In the genomic region with DNA sequence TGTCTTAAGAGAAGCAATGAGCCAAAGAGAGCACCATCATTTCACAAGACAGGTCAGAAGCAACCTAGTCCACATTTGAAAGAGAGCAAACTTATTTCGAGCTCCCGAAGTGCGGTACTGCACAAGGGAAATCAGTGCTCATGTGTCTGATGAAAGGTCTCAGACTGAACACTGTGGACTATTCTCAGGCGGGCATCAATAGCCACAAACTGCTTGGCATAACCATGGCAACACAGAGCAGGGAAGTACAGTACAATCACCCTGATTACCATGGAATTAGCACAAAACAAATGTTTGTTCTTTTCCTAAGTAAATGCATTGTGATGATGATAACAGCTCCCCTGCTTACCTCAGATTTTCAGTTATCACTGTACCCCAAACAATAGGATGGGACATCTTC, we compare ENCODE assay signal across 18 mouse cellular contexts.
DNase-seq lines count a peak whose midpoint lies in the region; ATAC-seq and TF ChIP-seq lines count a peak whose summit lies in the region.
"Had no signal": no experiment of that assay in that cellular context is flagged by ENCODE, and none has a peak within 500 bp of the region (broad histone marks: within the 10 kb centered on the region; RNA-seq: fewer than 3 reads in every experiment).

No protein-coding gene starts in this region.

- WGBS in neural tube, embryonic 12.5 days = 62% methylated on average over 4 of the region's 4 CpGs
- WGBS in neural tube, embryonic 15.5 days = 54% methylated on average over 4 of the region's 4 CpGs
- WGBS in forebrain, postnatal 0 days = 35% methylated on average over 4 of the region's 4 CpGs
- WGBS in hindbrain, postnatal 0 days = 47% methylated on average over 4 of the region's 4 CpGs
- WGBS in liver, embryonic 12.5 days (ENCODE audit: insufficient replicate concordance) = 84% methylated on average over 4 of the region's 4 CpGs

- no peaks in the 10 kb centered on the region for H3K9me3 ChIP-seq in neural tube, embryonic 12.5 days
- no peaks in the 10 kb centered on the region for H3K9me3 ChIP-seq in neural tube, embryonic 15.5 days (replicated peaks)
- no peaks in the 10 kb centered on the region for H3K9me3 ChIP-seq in forebrain, postnatal 0 days (ENCODE audit: low read length)
- H3K9me3 ChIP-seq in hindbrain, postnatal 0 days (ENCODE audit: low read length) = no peaks in the 10 kb centered on the region
- no peaks in the 10 kb centered on the region for H3K9me3 ChIP-seq in liver, embryonic 12.5 days (replicated peaks)
- H3K9me3 ChIP-seq: embryonic facial prominence, embryonic 12.5 days; heart, embryonic 10.5 days; limb, embryonic 12.5 days; liver, embryonic 13.5 days had no signal

- 0 out of 2 replicates have a peak, but pooled peaks have one; percentile 73 for ATAC-seq in neural tube, embryonic 12.5 days (ENCODE audit: low FRiP score, low read depth)
- no peak for ATAC-seq in neural tube, embryonic 15.5 days (ENCODE audit: low FRiP score)
- peak; percentile 88 for ATAC-seq in forebrain, postnatal 0 days
- peak; percentile 73; the same call in 1 of the 2 replicates for ATAC-seq in hindbrain, postnatal 0 days
- no peak for ATAC-seq in liver, embryonic 12.5 days

- no peak overlapping the region for H3K27ac ChIP-seq in neural tube, embryonic 12.5 days
- no peak overlapping the region for H3K27ac ChIP-seq in neural tube, embryonic 15.5 days (replicated peaks)
- no peak overlapping the region for H3K27ac ChIP-seq in forebrain, postnatal 0 days (ENCODE audit: low read depth, low read length)
- H3K27ac ChIP-seq in hindbrain, postnatal 0 days = no peak overlapping the region
- H3K27ac ChIP-seq in liver, embryonic 12.5 days = no peak overlapping the region
- H3K27ac ChIP-seq: embryonic facial prominence, embryonic 12.5 days; heart, embryonic 10.5 days; limb, embryonic 12.5 days; liver, embryonic 13.5 days had no signal

- no peaks in the 10 kb centered on the region for H3K36me3 ChIP-seq in neural tube, embryonic 12.5 days
- H3K36me3 ChIP-seq in neural tube, embryonic 15.5 days = no peaks in the 10 kb centered on the region
- H3K36me3 ChIP-seq in forebrain, postnatal 0 days (ENCODE audit: insufficient read depth) = no peaks in the 10 kb centered on the region
- H3K36me3 ChIP-seq in hindbrain, postnatal 0 days (ENCODE audit: insufficient read depth, low read length) = no peaks in the 10 kb centered on the region
- no peaks in the 10 kb centered on the region for H3K36me3 ChIP-seq in liver, embryonic 12.5 days
- H3K36me3 ChIP-seq: embryonic facial prominence, embryonic 12.5 days; heart, embryonic 10.5 days; limb, embryonic 12.5 days; liver, embryonic 13.5 days had no signal

- no peak overlapping the region for H3K4me2 ChIP-seq in neural tube, embryonic 12.5 days (replicated peaks)
- H3K4me2 ChIP-seq in neural tube, embryonic 15.5 days = no peak overlapping the region
- no peak overlapping the region for H3K4me2 ChIP-seq in forebrain, postnatal 0 days (ENCODE audit: low read depth)
- H3K4me2 ChIP-seq in hindbrain, postnatal 0 days (ENCODE audit: low read depth, low read length) = no peak overlapping the region
- H3K4me2 ChIP-seq in liver, embryonic 12.5 days = no peak overlapping the region
- H3K4me2 ChIP-seq: embryonic facial prominence, embryonic 12.5 days; limb, embryonic 12.5 days; liver, embryonic 13.5 days; lung, embryonic 14.5 days had no signal

- no peaks in the 10 kb centered on the region for H3K27me3 ChIP-seq in neural tube, embryonic 12.5 days (replicated peaks)
- no peaks in the 10 kb centered on the region for H3K27me3 ChIP-seq in neural tube, embryonic 15.5 days (replicated peaks)
- H3K27me3 ChIP-seq in forebrain, postnatal 0 days (ENCODE audit: insufficient read depth, low read length) = no peaks in the 10 kb centered on the region
- H3K27me3 ChIP-seq in hindbrain, postnatal 0 days (ENCODE audit: insufficient read depth, low read length) = no peaks in the 10 kb centered on the region
- no peaks in the 10 kb centered on the region for H3K27me3 ChIP-seq in liver, embryonic 12.5 days (replicated peaks)
- H3K27me3 ChIP-seq: embryonic facial prominence, embryonic 12.5 days; limb, embryonic 12.5 days; liver, embryonic 13.5 days had no signal

- peak; percentile 34 for DNase-seq in forebrain, postnatal 0 days
- peak; percentile 40 for DNase-seq in hindbrain, postnatal 0 days (ENCODE audit: low spot score)
- no peak for DNase-seq in embryo, embryonic 9.5 days (ENCODE audit: extremely low spot score)
- DNase-seq in kidney, postnatal 10 days = no peak
- DNase-seq: cerebellum, adult 9-10 months; kidney, adult 8-10 months; kidney, postnatal 25 days; layer of hippocampus, adult 9-11 months; liver, embryonic 13.5 days; lung, embryonic 14.5 days; lung, postnatal 36 days; thymus, postnatal 14 days had no signal

- no peak overlapping the region for H3K4me3 ChIP-seq in neural tube, embryonic 12.5 days
- H3K4me3 ChIP-seq in neural tube, embryonic 15.5 days (replicated peaks) = no peak overlapping the region
- H3K4me3 ChIP-seq in forebrain, postnatal 0 days (ENCODE audit: low read depth, low read length) = no peak overlapping the region
- H3K4me3 ChIP-seq in hindbrain, postnatal 0 days (ENCODE audit: low read length) = no peak overlapping the region
- no peak overlapping the region for H3K4me3 ChIP-seq in liver, embryonic 12.5 days
- H3K4me3 ChIP-seq: embryonic facial prominence, embryonic 12.5 days; heart, embryonic 10.5 days; limb, embryonic 12.5 days; liver, embryonic 13.5 days had no signal

- H3K4me1 ChIP-seq in neural tube, embryonic 12.5 days = 0 out of 2 replicates have a peak, but pooled peaks cover 4% of the 10 kb centered on the region
- H3K4me1 ChIP-seq in neural tube, embryonic 15.5 days = peaks cover 18% of the 10 kb centered on the region
- H3K4me1 ChIP-seq in forebrain, postnatal 0 days (ENCODE audit: insufficient read depth) = no peaks in the 10 kb centered on the region
- peaks cover 11% of the 10 kb centered on the region; the same call in 1 of the 2 replicates for H3K4me1 ChIP-seq in hindbrain, postnatal 0 days (ENCODE audit: insufficient read depth, low read length)
- no peaks in the 10 kb centered on the region for H3K4me1 ChIP-seq in liver, embryonic 12.5 days
- H3K4me1 ChIP-seq: embryonic facial prominence, embryonic 12.5 days; liver, embryonic 13.5 days had no signal

- no peak for TF ChIP-seq CTCF in forebrain, postnatal 0 days (IDR thresholded peaks at IDR 0.05; ENCODE audit: low read depth)
- no peak for TF ChIP-seq CTCF in hindbrain, postnatal 0 days (IDR thresholded peaks at IDR 0.05; ENCODE audit: low read depth)

- no peak overlapping the region for H3K9ac ChIP-seq in neural tube, embryonic 12.5 days
- no peak overlapping the region for H3K9ac ChIP-seq in neural tube, embryonic 15.5 days (replicated peaks)
- H3K9ac ChIP-seq in forebrain, postnatal 0 days = no peak overlapping the region
- no peak overlapping the region for H3K9ac ChIP-seq in hindbrain, postnatal 0 days (replicated peaks; ENCODE audit: low read length)
- H3K9ac ChIP-seq in liver, embryonic 12.5 days = no peak overlapping the region
- H3K9ac ChIP-seq: embryonic facial prominence, embryonic 12.5 days; limb, embryonic 12.5 days; liver, embryonic 13.5 days; lung, embryonic 14.5 days had no signal

Comparison
In these comparisons a context has a peak if more than half of its experiments do, and no peak if none do; other contexts are left out.
1. ATAC-seq: peak in neural tube, embryonic 12.5 days (single experiment), forebrain, postnatal 0 days (single experiment) and hindbrain, postnatal 0 days (single experiment); none in neural tube, embryonic 15.5 days (single experiment) and liver, embryonic 12.5 days (single experiment).
2. DNase-seq: peak in forebrain, postnatal 0 days (single experiment) and hindbrain, postnatal 0 days (single experiment); none in embryo, embryonic 9.5 days (single experiment) and kidney, postnatal 10 days (single experiment).